Mouse (Mus musculus) kidney, embryonic 14.5 days (tissue): ENCODE data around the gene Carmil2. TPM values are rescaled to one million over a fixed set of nuclear protein-coding genes. Genes with fewer than 3 reads are reported as not detected.

Experiments used
- ATAC-seq: fragments of 200-750 bp; cut with Nextera tagmentation; 2 replicates; pipeline ENCODE4 v1.8.0; 2017; ENCODE audit warnings: moderate number of reproducible peaks, mild to moderate bottlenecking, moderate TSS enrichment, moderate library complexity; ENCODE audit not compliant: low FRiP score, low TSS enrichment
- H3K27ac ChIP-seq: fragments of 300-500 bp; sonication (generic); 2 replicates; pipeline ENCODE4 v1.5.1; 2014; ENCODE audit warnings: low read depth, mild to moderate bottlenecking, low read length, moderate library complexity, mixed read lengths
- H3K27me3 ChIP-seq: fragments of 300-500 bp; sonication (generic); 2 replicates; pipeline ENCODE4 v1.6.1; 2014; ENCODE audit warnings: mild to moderate bottlenecking, low read length; ENCODE audit not compliant: control insufficient read depth, insufficient read depth
- H3K36me3 ChIP-seq: fragments of 300-500 bp; sonication (generic); 2 replicates; pipeline ENCODE4 v1.6.1; 2014; ENCODE audit warnings: low read length, mixed read lengths; ENCODE audit not compliant: control insufficient read depth, insufficient read depth
- H3K4me1 ChIP-seq: fragments of 300-500 bp; sonication (generic); 2 replicates; pipeline ENCODE4 v1.6.1; 2014; ENCODE audit warnings: low read length, mixed read lengths; ENCODE audit not compliant: control insufficient read depth, insufficient read depth
- H3K4me2 ChIP-seq: fragments of 300-500 bp; sonication (generic); replicated peaks from 2 replicates; pipeline ENCODE4 v1.6.1; 2014; ENCODE audit warnings: low read depth, mild to moderate bottlenecking, low read length
- H3K4me3 ChIP-seq: fragments of 300-500 bp; sonication (generic); 2 replicates; pipeline ENCODE4 v1.5.1; 2014; ENCODE audit warnings: mild to moderate bottlenecking, low read length
- H3K9ac ChIP-seq: fragments of 300-500 bp; sonication (generic); 2 replicates; pipeline ENCODE4 v1.6.1; 2014; ENCODE audit warnings: low read depth, mild to moderate bottlenecking, low read length, moderate library complexity
- H3K9me3 ChIP-seq: fragments of 300-500 bp; sonication (generic); 2 replicates; pipeline ENCODE4 v1.6.1; 2016; ENCODE audit warnings: low read length; ENCODE audit not compliant: control insufficient read depth
- WGBS: fragments of 180-500 bp; shearing (Covaris S2); extraction: QIAGEN DNeasy Blood & Tissue Kit; methylation state at CpG from one replicate; pipeline ENCODE4 v1.1.7; 2014; 5-methylcytosine and 5-hydroxymethylcytosine counted together
- polyA plus RNA-seq: library from polyadenylated mRNA; unstranded; fragments of >200 nt; fragmentation: Nextera tagmentation; extraction: Ambion mirVana; gene quantifications from 2 replicates; pipeline ENCODE4 v1.2.1, GENCODE M21; 2014

The Carmil2 gene
- 0.33 and 0.65 TPM in 2 replicates for polyA plus RNA-seq

- 0 out of 2 replicates have a peak, but pooled peaks cover 7% of the 10 kb centered on the region for H3K4me1 ChIP-seq
- H3K27ac ChIP-seq, result 0 out of 2 replicates have a peak within 1 kb of the TSS, but pooled peaks have one; percentile 8
- WGBS, result 5% methylated on average over 26 of the region's 26 CpGs
- H3K9me3 ChIP-seq, result no peaks in the 10 kb centered on the region
- H3K9ac ChIP-seq, result peak within 1 kb of the TSS; percentile 47
- H3K27me3 ChIP-seq, result no peaks in the 10 kb centered on the region
- H3K4me3 ChIP-seq, result peak within 1 kb of the TSS; percentile 18
- peak; percentile 58 for ATAC-seq
- peaks cover 35% of the 10 kb centered on the region for H3K36me3 ChIP-seq
- peak within 1 kb of the TSS; percentile 42 for H3K4me2 ChIP-seq
Measured at GRCm38 (mm10) chr8:105685796-105686308, at the start of gene Carmil2. Carmil2 (plus strand) TSS chr8:105686274.

- H3K4me2 ChIP-seq, result peak within 1 kb of the TSS; percentile 53
- peak within 1 kb of the TSS; percentile 95 for H3K4me3 ChIP-seq
- ATAC-seq, result peak; percentile 26
- H3K36me3 ChIP-seq, result no peaks in the 10 kb centered on the region
- H3K9ac ChIP-seq, result peak within 1 kb of the TSS; percentile 99
- H3K27ac ChIP-seq, result peak within 1 kb of the TSS; percentile 100
- H3K9me3 ChIP-seq, result no peaks in the 10 kb centered on the region
- H3K4me1 ChIP-seq, result peaks cover 16% of the 10 kb centered on the region
- under 1% methylated on average over 62 of the region's 63 CpGs for WGBS
- H3K27me3 ChIP-seq, result no peaks in the 10 kb centered on the region
Measured at GRCm38 (mm10) chr8:105636963-105637510, 49.0 kb upstream of the Carmil2 start, which contains the start of gene Agrp. Agrp (minus strand) TSS chr8:105637393.

- Histone ChIP-seq H3K36me3 (no peaks in the 10 kb centered on the region), H3K4me2 (peak overlapping the region; percentile 53), H3K27me3 (no peaks in the 10 kb centered on the region), H3K27ac (peak overlapping the region; percentile 100), H3K4me1 (peaks cover 16% of the 10 kb centered on the region), H3K9ac (peak overlapping the region; percentile 99), H3K9me3 (no peaks in the 10 kb centered on the region), H3K4me3 (peak overlapping the region; percentile 95)
- no peak for ATAC-seq
- 0% methylated on average over 11 of the region's 11 CpGs for WGBS
Measured at GRCm38 (mm10) chr8:105637601-105638041, 48.5 kb upstream of the Carmil2 start.

- Histone ChIP-seq H3K27me3 (no peaks in the 10 kb centered on the region), H3K9me3 (no peaks in the 10 kb centered on the region), H3K4me1 (peaks cover 16% of the 10 kb centered on the region), H3K4me2 (peak overlapping the region; percentile 53), H3K27ac (no peak overlapping the region), H3K9ac (peak overlapping the region; percentile 99; the same call in 1 of the 2 replicates), H3K36me3 (peaks cover under 1% of the 10 kb centered on the region; the same call in 1 of the 2 replicates), H3K4me3 (peak overlapping the region; percentile 95; the same call in 1 of the 2 replicates)
- 81% methylated on average over 4 of the region's 4 CpGs for WGBS
- ATAC-seq, result no peak
Measured at GRCm38 (mm10) chr8:105638510-105638909, 47.6 kb upstream of the Carmil2 start.

GRCm38 (mm10) chr8:105639835-105640234 lies 46.2 kb upstream of the Carmil2 start:
- Histone ChIP-seq H3K9ac (no peak overlapping the region), H3K4me2 (no peak overlapping the region), H3K27ac (no peak overlapping the region), H3K4me3 (no peak overlapping the region), H3K36me3 (peaks cover 11% of the 10 kb centered on the region), H3K9me3 (no peaks in the 10 kb centered on the region), H3K27me3 (no peaks in the 10 kb centered on the region), H3K4me1 (peaks cover 16% of the 10 kb centered on the region)
- 83% methylated on average over 1 of the region's 1 CpGs for WGBS
- no peak for ATAC-seq

GRCm38 (mm10) chr8:105640511-105640910 lies 45.6 kb upstream of the Carmil2 start:
- no peak overlapping the region for H3K27ac ChIP-seq
- ATAC-seq, result no peak
- no peaks in the 10 kb centered on the region for H3K27me3 ChIP-seq
- H3K9ac ChIP-seq, result no peak overlapping the region
- WGBS, result 78% methylated on average over 2 of the region's 2 CpGs
- H3K9me3 ChIP-seq, result no peaks in the 10 kb centered on the region
- no peak overlapping the region for H3K4me2 ChIP-seq
- peaks cover 13% of the 10 kb centered on the region for H3K4me1 ChIP-seq
- H3K36me3 ChIP-seq, result peaks cover 16% of the 10 kb centered on the region
- no peak overlapping the region for H3K4me3 ChIP-seq

- no peaks in the 10 kb centered on the region for H3K9me3 ChIP-seq
- no peak for ATAC-seq
- no peak overlapping the region for H3K4me3 ChIP-seq
- no peak overlapping the region for H3K9ac ChIP-seq
- WGBS, result 100% methylated on average over 1 of the region's 1 CpGs
- H3K27ac ChIP-seq, result no peak overlapping the region
- H3K4me1 ChIP-seq, result no peaks in the 10 kb centered on the region
- no peaks in the 10 kb centered on the region for H3K27me3 ChIP-seq
- no peak overlapping the region for H3K4me2 ChIP-seq
- peaks cover 39% of the 10 kb centered on the region for H3K36me3 ChIP-seq
Measured at GRCm38 (mm10) chr8:105645205-105645604, 40.9 kb upstream of the Carmil2 start.

- Histone ChIP-seq H3K4me2 (no peak overlapping the region), H3K27ac (no peak overlapping the region), H3K9ac (no peak overlapping the region), H3K4me3 (no peak overlapping the region), H3K36me3 (peaks cover 55% of the 10 kb centered on the region), H3K27me3 (no peaks in the 10 kb centered on the region), H3K4me1 (no peaks in the 10 kb centered on the region), H3K9me3 (no peaks in the 10 kb centered on the region)
- no peak for ATAC-seq
- 91% methylated on average over 1 of the region's 1 CpGs for WGBS
Measured at GRCm38 (mm10) chr8:105648929-105649328, 37.1 kb upstream of the Carmil2 start.

GRCm38 (mm10) chr8:105657641-105658040 lies 28.4 kb upstream of the Carmil2 start:
- H3K27ac ChIP-seq, result no peak overlapping the region
- H3K27me3 ChIP-seq, result no peaks in the 10 kb centered on the region
- ATAC-seq, result no peak
- no peak overlapping the region for H3K4me3 ChIP-seq
- H3K4me1 ChIP-seq, result no peaks in the 10 kb centered on the region
- no peak overlapping the region for H3K4me2 ChIP-seq
- no peaks in the 10 kb centered on the region for H3K9me3 ChIP-seq
- no peak overlapping the region for H3K9ac ChIP-seq
- peaks cover 24% of the 10 kb centered on the region for H3K36me3 ChIP-seq
